Mouse (Mus musculus) lung, postnatal 14 days (tissue): ENCODE measurements around the gene Egflam.

Experiments
- DNase-seq: peaks from one replicate; pipeline ENCODE4 v3.0.0; 2021

Egflam gene

DNA sequence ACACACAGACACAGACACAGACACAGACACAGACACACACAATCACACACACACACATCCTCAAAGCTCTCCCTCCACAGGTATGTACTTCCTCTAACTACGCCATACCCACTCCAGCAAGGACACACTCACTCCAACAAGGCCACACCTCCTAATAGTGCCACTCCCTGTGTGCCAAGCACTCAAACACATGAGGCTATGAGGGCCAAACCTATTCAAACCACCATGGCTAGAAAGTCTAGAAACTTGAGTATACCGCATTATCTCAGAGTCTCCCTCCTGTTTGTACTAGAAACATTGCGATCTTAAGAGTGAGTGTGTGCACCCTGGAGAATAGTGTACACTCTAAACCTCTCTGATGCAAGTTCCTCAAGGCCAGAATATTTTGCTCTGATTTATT lies 182.3 kb downstream of the Egflam start:
- no peak for DNase-seq

GRCm38 (mm10) chr15:7213683-7214082 lies 184.5 kb downstream of the Egflam start:
- DNase-seq = peak; percentile 83

GRCm38 (mm10) chr15:7208180-7208579 lies 190.0 kb downstream of the Egflam start:
- DNase-seq = no peak

DNA sequence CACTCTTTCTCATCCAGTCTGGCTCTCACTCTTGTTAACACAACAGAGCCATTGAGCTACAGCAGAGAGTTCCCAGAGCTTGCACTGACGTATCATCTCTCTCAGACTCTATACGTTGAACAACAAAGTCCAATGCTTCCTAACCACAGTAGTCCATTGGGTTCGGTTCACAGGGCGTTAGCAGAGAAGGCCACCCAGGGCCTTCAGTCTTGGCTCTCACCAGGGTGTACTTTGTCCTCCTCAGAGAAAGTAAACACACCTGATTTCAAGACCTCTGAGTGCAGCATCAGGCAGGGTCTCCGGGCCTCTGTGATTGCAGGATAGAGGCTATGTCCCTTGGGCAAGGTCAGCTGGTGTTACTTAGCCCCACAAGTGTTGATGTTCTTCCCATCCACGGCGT lies 190.9 kb downstream of the Egflam start:
- no peak for DNase-seq

DNA sequence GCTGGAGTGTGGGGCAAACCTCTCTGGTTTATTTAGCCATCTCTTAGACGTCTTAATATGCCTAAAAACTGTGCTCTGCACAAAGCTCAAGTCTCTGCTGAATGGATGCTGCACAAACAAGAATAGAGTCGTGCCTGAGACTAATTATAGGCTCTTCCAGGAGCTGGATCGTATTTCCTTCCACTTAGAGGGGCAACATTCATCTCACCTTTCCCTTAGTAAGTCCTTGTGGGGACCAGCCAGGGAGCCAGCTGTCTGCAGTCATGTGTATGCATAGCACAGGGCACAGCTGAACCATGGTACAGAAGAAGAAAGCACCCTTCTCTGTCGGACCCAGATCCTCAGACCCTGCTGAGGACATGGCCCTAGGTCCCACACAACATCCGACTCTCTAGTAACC lies 192.1 kb downstream of the Egflam start:
- DNase-seq = no peak

DNA sequence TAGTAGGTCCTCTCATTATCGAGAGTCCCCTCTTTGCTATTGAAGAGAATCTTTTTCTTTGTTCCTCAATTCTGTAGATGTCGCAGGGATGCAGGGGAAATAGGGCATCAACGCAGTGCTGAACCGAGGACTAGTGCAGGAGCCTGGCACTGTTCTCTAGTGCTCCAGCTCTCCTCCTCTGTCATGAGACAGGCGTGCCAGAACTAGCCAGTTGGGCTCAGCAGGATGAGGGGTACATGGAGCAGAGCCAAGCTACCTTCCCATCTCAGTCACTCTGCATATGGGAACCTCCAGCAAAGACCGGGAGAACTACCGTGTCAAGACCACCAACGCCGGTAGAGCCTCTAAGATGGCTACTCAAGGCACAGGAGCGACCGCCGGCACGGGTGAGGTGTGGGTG lies 193.3 kb downstream of the Egflam start:
- no peak for DNase-seq

DNA sequence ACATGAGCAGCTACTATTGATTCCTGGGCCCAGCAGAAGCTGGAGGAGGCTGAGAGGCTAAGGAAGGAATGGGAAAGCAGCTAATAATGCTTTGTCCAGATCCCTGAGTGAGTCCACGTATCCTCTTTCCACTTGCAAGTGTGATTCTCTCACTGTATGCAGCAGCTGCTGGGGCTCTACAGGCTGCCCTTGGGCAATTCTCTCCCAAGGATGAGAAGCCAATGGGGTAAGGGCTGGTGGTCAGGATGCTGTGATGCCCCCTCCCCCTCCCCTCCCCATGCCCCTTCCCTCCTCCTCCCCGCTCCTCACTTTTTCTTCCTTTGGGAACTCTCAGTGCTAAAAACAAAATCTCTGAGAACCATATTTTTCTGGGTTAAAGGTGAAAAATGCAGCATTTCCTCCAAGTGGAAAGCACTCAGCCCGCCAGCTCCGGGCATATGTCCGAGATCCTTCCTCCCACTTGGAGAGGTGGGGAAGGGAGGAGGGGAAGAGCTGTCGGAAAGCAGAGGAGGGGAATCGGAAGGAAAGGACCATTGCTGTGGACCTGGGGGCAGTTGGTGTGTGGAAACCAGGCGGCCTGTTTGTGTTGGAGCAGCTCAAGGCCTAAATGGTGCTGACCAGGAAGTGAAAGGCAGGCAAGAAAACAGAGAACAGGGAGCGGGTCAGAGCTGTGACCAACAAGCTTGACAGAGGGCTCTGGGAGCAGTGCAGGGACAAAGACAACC lies 194.4 kb downstream of the Egflam start:
- peak; percentile 74 for DNase-seq

- DNase-seq = no peak
Observed at GRCm38 (mm10) chr15:7202981-7203380, 195.2 kb downstream of the Egflam start.

- DNase-seq = no peak
Observed at GRCm38 (mm10) chr15:7201421-7202380, 196.5 kb downstream of the Egflam start.

GRCm38 (mm10) chr15:7200286-7200685 lies 197.9 kb downstream of the Egflam start:
- DNase-seq = no peak

DNA sequence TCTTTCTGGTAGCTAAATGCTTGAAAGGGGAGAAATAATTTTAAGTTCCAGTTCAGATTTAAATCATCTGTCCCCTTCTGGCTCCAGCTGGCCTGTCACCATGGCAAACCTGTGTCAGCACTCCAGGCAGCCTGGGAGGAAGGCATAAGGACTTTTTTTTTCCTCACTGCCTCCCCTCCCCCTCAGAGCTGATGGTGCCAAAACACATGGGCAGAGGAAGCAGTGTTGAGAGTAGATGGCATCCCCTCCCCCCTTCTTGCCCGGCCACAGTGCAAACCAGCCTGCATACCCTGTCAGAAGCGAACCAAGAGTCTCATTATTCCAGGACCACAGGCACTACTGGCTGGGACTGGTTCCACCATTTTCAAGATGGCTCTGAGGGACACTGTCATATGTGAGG lies 199.4 kb downstream of the Egflam start:
- DNase-seq = no peak

GRCm38 (mm10) chr15:7197652-7198445 lies 200.3 kb downstream of the Egflam start:
- DNase-seq = no peak

GRCm38 (mm10) chr15:7194748-7195221 lies 203.4 kb downstream of the Egflam start:
- no peak for DNase-seq

- DNase-seq = no peak
Observed at GRCm38 (mm10) chr15:7194147-7194720, 204.0 kb downstream of the Egflam start.

- no peak for DNase-seq
Observed at GRCm38 (mm10) chr15:7192582-7192981, 205.6 kb downstream of the Egflam start.

- no peak for DNase-seq
Observed at GRCm38 (mm10) chr15:7191074-7191473, 207.1 kb downstream of the Egflam start.

DNA sequence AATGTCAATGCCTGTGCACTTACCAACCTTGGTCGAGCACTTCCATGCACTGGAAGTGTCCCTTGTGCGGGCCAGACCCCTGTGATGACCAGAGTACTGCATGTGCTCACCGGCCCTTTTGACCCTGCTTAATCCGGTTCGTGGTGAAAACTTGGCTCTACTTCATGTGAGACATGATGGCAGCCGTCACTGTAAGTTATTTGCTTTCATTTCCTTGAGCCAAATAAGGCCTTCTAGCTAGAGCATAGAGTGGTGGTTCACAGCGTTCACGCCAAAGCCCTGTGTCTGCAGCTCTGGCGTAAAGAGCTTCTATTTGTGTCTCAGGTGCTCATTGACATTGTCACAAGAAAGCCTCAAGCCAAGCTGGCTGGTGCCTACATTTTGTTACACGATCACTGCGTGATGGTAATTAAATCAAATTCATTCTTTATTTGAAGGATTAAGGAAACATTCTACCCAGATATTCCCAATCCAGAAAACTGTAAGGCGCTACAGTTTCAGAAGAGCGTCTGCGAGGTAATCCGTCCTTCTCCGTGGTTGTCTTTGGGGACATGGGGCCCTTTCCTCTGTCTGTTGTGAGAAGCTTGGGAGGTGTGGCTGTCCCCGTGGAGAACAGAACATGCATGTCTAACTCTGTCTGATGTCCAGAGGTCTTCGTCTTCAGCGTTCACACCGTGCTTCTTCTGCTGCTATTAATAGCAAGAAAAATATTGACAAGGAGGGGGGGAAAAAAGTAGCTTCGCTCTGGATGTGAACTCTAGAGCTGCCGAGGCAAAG lies 208.3 kb downstream of the Egflam start:
- peak; percentile 42 for DNase-seq

DNA sequence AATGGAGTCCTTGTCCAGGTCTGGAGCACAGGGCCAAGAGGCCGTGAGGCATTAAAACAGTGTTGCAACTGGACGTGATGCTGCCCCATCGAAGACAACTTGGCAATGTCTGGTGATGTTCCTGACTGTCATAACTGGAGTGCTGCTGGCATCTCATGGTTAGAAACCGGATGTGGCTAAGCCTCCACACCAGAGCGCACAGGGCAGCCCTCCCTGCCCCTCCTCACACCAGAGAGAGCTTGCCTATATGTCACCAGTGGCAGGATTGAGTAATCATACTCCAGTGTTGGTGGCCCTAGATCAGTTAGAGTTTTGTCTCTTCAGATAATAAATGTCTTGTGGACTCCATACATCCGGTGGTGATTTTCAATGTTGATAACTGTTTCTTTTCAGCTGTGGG lies 210.5 kb downstream of the Egflam start:
- DNase-seq = no peak

DNA sequence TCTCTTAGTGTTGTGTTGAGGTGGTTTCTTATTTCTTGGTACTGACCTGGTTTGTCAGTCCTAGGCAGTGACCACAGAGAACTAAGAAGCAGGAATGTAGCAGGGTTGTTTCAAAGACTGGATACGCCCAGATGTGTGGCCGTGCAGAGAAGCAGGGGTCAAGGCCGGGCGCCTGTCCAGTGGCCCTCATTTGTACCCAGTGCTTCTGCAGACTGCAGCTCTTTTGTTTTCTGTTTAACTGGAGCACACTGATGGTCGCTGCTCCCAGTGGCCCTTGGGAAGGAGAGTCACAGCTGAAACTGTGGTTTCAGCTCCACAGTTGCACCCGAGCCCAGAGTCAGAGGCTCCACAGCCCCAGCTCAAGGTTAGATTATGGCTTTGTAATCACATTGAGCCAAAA lies 217.6 kb downstream of the Egflam start:
- DNase-seq = no peak

- DNase-seq = no peak
Observed at GRCm38 (mm10) chr15:7173776-7174175, 224.4 kb downstream of the Egflam start.

DNA sequence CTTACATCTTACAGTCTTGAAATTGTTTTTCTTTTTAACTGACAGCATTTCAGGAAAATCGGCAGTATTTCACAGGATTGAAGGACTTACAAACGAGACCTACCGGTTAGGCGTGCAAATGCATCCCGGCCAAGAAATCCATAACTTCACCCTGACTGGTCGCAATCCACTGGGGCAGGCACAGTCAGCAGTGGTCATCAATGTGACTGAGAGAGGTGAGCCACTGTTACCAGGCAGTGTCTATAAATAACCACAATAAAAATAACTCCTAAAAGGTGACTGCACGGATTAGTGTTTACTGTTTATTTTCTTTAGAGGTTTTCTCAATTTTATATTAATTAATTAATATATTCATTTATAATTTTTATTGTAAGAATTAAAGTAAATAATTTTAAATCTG lies 224.8 kb downstream of the Egflam start:
- no peak for DNase-seq

DNA sequence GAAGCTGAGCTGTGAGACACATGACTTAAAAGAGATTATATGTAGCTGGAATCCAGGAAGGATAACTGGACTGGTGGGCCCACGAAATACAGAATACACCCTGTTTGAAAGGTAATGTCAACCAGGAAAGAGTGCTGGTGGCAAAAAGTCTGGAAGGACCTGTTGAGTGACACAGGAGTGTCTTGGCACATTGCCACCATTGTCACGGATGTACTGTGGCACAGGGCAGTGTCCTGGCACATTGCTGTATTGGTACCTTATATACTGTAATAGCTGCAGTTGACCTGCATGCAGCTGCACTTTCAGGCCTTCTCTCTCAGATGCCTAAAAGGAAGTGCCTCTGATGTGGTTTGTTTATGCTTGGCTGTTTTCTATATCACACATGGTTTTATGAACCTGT lies 225.3 kb downstream of the Egflam start:
- DNase-seq = peak; percentile 42
